Mouse (Mus musculus): ENCODE data around the gene Gse1. TPM values are rescaled to one million over a fixed set of nuclear protein-coding genes. Genes with fewer than 3 reads are reported as not detected.

Gse1 gene
- polyA plus RNA-seq, 1 experiment, result 45.8 TPM

DNA sequence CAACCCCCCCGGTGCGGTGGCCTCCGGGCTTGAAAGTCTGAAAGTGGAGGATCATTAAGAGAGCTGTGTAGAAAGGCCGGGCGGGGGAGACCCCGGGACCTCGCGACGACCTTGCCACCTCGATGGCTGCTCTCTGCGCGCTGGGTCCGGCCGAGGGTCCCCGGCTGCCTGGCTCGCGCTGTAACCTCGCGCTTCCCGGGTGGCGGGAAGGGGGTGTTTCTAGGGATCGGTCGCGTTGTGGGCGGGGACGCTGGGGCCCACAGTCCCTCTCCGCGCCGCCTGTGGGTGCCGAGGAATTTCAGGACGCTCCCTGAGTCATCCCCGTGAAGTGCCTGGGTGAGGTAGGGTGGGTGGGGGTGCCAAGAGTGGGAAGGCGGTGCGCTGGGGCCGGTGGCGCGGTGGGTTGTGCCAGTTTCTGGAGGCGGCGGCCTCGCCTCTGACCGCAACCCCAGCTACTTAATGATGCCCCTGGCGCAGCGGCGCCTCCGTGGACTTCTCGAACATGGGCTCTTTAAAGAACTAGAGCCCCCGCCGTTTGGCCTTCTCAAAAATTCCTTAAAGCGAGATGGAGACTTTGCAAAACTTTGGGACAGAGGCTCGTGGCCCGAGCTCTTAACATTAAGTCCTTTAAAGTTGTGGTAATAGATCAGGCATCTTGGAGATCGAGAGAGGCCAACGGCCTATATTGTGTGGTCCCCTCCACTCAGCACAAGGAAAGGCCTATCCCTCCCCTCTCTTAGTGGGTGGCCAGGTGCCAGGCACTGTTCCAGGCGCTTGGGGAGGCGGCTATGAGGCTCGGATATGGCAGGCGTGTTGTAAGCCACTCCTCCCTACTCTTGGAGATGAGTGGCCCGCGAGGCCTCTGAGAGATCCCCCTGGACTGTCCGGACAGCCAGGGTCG is 308.3 kb downstream of the Gse1 start:
- under 1% methylated on average over 61 of the region's 61 CpGs for WGBS
- no peak for TF ChIP-seq CTCF (IDR thresholded peaks at IDR 0.05; ENCODE audit: control insufficient read depth, insufficient read depth, low read length)
- no peak for TF ChIP-seq POLR2A (IDR thresholded peaks at IDR 0.05; ENCODE audit: borderline replicate concordance, control insufficient read depth, low read depth, low read length)
- H3K4me3 ChIP-seq (replicated peaks; ENCODE audit: control insufficient read depth, low read depth, low read length), result peak overlapping the region; percentile 70
- peak overlapping the region; percentile 96 for H3K27ac ChIP-seq (ENCODE audit: control insufficient read depth, insufficient read depth, low read depth, low read length, poor library complexity)
- peaks cover 11% of the 10 kb centered on the region for H3K4me1 ChIP-seq (ENCODE audit: control insufficient read depth, insufficient read depth, low read length)

DNA sequence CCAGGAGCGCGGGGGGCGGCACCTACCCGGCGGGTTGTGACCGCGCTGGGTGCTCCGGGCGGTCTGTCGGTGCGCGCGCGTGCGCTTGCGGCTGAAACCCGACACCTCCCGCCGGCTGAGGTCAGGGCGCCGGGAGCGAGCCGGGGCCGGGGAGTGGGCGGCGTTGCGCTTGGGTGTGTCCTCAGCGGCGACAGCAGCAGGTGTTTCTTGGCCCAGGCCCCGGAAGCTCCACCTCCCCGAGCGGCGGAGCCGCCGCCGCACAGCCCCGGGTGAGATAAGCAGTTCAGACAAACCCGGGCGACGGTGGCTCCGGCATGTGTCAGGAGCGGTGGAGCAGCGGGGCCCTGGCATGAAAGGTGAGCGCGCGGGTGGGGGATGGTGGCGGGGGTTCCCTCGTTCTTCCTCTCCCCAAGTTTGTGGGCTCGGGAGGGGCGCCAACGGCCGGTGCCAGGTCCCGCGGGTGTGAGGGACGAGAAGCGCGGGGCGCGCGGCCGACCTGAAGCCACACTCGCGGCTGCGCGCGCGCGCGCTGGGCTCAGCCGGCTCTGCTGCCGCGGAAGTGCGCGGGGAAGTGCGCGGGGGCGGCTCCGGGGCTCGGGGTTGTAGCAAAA is 309.1 kb downstream of the Gse1 start:
- TF ChIP-seq CTCF (IDR thresholded peaks at IDR 0.05; ENCODE audit: control insufficient read depth, insufficient read depth, low read length) (no peak), POLR2A (IDR thresholded peaks at IDR 0.05; ENCODE audit: borderline replicate concordance, control insufficient read depth, low read depth, low read length) (peak; percentile 58; the same call in 1 of the 2 replicates)
- H3K27ac ChIP-seq (ENCODE audit: control insufficient read depth, insufficient read depth, low read depth, low read length, poor library complexity), result peak overlapping the region; percentile 96
- peaks cover 11% of the 10 kb centered on the region for H3K4me1 ChIP-seq (ENCODE audit: control insufficient read depth, insufficient read depth, low read length)
- under 1% methylated on average over 79 of the region's 79 CpGs for WGBS
- H3K4me3 ChIP-seq (replicated peaks; ENCODE audit: control insufficient read depth, low read depth, low read length), result peak overlapping the region; percentile 70

DNA sequence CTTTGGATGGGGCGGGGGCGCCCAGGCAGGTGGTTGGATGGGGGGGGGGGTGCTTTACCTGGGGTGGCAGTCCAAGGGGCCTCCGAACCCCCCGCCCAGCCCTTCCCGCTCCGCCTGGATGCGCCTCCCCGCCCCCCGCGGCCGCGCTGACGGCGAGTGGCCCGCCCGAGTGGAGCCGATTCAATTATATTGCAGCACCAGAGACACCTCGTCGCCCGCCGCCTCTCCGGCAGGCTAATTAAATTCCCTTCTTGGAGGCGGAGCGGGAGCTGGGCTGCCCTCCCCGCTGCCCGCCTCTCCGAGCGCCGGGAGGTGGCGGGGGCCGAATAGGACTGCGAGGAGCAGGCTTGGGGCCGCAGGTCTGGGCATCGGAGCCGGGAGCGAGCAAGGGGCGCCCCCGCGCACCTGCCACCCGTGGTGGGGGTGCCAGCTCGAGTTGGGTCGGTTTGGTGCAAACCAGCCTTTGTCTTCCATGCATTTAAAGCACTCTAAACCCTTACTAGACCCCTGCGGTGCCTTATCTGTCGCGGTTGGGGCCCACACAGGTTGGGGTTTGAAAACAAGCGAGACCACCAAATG is 309.7 kb downstream of the Gse1 start:
- peaks cover 11% of the 10 kb centered on the region for H3K4me1 ChIP-seq (ENCODE audit: control insufficient read depth, insufficient read depth, low read length)
- peak overlapping the region; percentile 96 for H3K27ac ChIP-seq (ENCODE audit: control insufficient read depth, insufficient read depth, low read depth, low read length, poor library complexity)
- no peak for TF ChIP-seq CTCF (IDR thresholded peaks at IDR 0.05; ENCODE audit: control insufficient read depth, insufficient read depth, low read length)
- no peak; the same call in 1 of the 2 replicates for TF ChIP-seq POLR2A (IDR thresholded peaks at IDR 0.05; ENCODE audit: borderline replicate concordance, control insufficient read depth, low read depth, low read length)
- under 1% methylated on average over 46 of the region's 46 CpGs for WGBS
- H3K4me3 ChIP-seq (replicated peaks; ENCODE audit: control insufficient read depth, low read depth, low read length), result peak overlapping the region; percentile 70

DNA sequence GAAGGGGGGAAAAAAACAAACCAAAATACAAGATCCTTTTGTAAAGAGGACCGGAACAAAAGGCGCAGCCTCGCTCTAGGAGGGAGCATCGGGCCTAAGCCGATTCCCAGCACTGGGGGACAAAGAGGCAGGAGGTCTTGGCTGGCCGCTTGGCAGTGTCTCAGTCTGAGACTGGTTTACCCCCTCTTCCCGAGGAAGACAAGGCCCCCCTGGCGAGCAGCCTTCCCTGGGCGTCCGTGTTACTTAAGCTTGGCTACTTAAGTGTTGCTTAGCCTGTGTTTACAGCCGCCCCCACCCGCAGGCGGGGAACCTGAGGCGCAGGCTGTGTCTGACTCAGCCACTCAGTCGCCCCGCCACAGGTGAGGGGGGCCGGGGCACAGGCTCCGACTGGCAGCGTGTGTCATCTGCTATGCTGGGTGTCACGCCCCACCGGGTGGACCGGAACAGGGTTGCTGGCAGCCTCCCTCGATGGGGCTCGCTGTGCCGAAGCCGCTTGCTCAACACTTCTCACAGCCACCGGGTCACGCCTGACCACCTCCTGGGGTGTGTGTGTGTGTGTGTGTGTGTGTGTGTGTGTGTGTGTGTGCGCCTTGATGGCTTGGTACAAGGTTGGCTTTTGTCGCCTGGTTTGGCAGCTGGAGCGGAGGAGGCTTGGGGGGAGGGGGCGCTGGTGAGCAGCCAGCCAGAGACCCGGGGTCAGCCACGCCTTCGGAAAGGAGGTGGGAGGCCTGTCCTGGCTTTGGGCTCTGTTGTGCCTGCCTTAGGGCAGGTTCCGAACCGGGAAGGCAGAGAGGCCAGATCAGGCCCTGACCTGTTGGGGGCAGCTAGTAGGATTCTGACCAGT is 310.4 kb downstream of the Gse1 start:
- Histone ChIP-seq H3K27ac (ENCODE audit: control insufficient read depth, insufficient read depth, low read depth, low read length, poor library complexity) (peak overlapping the region; percentile 90), H3K4me3 (replicated peaks; ENCODE audit: control insufficient read depth, low read depth, low read length) (peak overlapping the region; percentile 70), H3K4me1 (ENCODE audit: control insufficient read depth, insufficient read depth, low read length) (peaks cover 11% of the 10 kb centered on the region)
- no peak; the same call in 1 of the 2 replicates for TF ChIP-seq CTCF (IDR thresholded peaks at IDR 0.05; ENCODE audit: control insufficient read depth, insufficient read depth, low read length)
- peak; percentile 83; the same call in 1 of the 2 replicates for TF ChIP-seq POLR2A (IDR thresholded peaks at IDR 0.05; ENCODE audit: borderline replicate concordance, control insufficient read depth, low read depth, low read length)
- WGBS, result under 1% methylated on average over 37 of the region's 37 CpGs

DNA sequence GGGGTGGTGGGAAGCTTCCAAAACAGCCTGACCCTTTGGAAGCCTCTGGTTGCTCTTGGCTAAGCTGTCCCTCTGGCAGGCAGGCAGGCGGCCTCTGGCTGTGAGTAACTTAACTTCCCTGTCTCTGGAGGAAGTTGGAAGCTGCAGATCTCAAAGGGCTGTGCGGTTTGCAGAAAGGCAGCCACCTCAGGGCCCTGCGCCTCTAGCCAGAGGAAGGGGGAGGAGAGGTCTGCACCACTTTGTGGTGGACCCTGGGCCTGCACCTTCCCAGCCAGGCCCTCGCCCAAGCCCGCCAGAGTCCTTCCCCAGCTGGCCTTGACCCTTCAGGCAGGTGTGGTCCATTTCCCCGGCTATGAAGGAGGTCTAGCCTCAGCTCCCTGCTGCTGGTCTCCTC is 311.1 kb downstream of the Gse1 start:
- 5% methylated on average over 6 of the region's 6 CpGs for WGBS
- peaks cover 11% of the 10 kb centered on the region for H3K4me1 ChIP-seq (ENCODE audit: control insufficient read depth, insufficient read depth, low read length)
- peak overlapping the region; percentile 70 for H3K4me3 ChIP-seq (replicated peaks; ENCODE audit: control insufficient read depth, low read depth, low read length)
- no peak for TF ChIP-seq CTCF (IDR thresholded peaks at IDR 0.05; ENCODE audit: control insufficient read depth, insufficient read depth, low read length)
- no peak for TF ChIP-seq POLR2A (IDR thresholded peaks at IDR 0.05; ENCODE audit: borderline replicate concordance, control insufficient read depth, low read depth, low read length)
- peak overlapping the region; percentile 90 for H3K27ac ChIP-seq (ENCODE audit: control insufficient read depth, insufficient read depth, low read depth, low read length, poor library complexity)

DNA sequence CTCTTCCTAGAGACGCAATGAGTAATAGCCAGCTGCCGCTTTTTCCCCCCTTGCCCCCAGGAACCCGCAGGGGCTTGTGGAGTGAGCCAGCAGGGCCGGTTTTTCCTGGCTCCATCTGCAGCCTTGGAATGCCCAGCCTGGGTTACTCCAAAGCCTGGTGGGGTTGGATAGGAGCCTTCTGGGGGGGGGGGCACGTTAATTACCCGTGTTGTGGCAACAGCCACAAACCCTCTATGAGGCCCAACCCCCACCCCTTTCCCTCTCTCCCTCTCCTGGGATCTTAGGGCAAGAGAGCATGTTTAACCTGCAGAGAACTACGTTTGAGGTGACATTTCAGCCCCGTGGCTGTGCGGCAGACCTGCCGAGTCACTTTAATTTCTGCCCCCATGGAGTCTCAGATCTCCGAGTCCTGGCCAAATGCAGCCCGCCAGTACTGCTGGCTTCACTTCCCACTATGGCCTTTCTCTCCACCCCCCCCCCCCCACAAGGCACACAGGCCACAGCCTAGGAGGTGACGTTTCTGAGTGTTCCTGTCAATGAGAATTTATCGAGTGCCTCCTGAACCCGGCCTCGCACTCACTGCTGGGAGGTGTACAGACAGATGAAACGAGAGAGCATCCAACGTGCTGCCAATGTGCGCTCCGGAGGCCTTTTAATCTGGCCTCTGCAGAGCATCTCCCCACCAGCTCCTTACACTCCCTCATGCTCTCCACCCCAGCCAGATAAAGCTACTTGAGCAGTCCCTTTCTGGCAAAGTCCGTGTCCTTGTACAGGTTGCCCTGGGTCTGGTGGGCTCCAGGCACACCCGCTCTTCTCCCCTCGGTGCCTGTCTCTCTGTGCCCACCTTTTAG is 311.7 kb downstream of the Gse1 start:
- Histone ChIP-seq H3K27ac (ENCODE audit: control insufficient read depth, insufficient read depth, low read depth, low read length, poor library complexity) (peak overlapping the region; percentile 90), H3K4me1 (ENCODE audit: control insufficient read depth, insufficient read depth, low read length) (peaks cover 9% of the 10 kb centered on the region), H3K4me3 (replicated peaks; ENCODE audit: control insufficient read depth, low read depth, low read length) (peak overlapping the region; percentile 70)
- WGBS, result 10% methylated on average over 23 of the region's 23 CpGs
- TF ChIP-seq CTCF (IDR thresholded peaks at IDR 0.05; ENCODE audit: control insufficient read depth, insufficient read depth, low read length), result no peak

DNA sequence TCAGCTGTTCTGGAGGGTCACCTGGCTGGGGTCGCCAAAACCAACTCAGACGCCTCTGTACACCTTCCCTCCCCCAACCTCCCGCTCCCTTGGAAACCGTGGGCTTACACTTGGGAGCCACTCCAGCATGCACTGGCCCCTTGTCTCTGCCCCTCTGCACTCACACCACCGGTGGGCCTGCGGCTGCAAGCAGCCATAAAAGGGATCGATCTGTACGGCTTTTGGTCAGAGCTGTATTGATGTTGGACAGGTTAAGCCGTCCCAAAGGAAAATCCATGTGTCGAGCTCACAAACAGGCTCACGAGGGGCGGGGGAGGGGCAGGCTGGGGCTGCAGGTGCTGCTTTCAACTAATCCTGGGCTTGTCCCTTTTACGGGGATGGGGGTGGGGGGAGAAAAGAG is 314.7 kb downstream of the Gse1 start:
- no peak overlapping the region; the same call in 1 of the 2 replicates for H3K27ac ChIP-seq (ENCODE audit: control insufficient read depth, insufficient read depth, low read depth, low read length, poor library complexity)
- WGBS, result 47% methylated on average over 13 of the region's 13 CpGs
- no peak overlapping the region for H3K4me3 ChIP-seq (replicated peaks; ENCODE audit: control insufficient read depth, low read depth, low read length)
- TF ChIP-seq POLR2A (IDR thresholded peaks at IDR 0.05; ENCODE audit: borderline replicate concordance, control insufficient read depth, low read depth, low read length) (no peak), CTCF (IDR thresholded peaks at IDR 0.05; ENCODE audit: control insufficient read depth, insufficient read depth, low read length) (no peak)
- peaks cover 10% of the 10 kb centered on the region for H3K4me1 ChIP-seq (ENCODE audit: control insufficient read depth, insufficient read depth, low read length)
